Mouse (Mus musculus): ENCODE data around the gene Plekho1.

Plekho1 gene

GRCm38 (mm10) chr3:95945731-95946240 lies 50.0 kb downstream of the Plekho1 start:
- DNase-seq, result no peak

GRCm38 (mm10) chr3:95944742-95945141 lies 51.1 kb downstream of the Plekho1 start:
- no peak for DNase-seq

GRCm38 (mm10) chr3:95943226-95943625 lies 52.6 kb downstream of the Plekho1 start:
- DNase-seq, result no peak

- DNase-seq, result peak; percentile 27 to 36
Observed at GRCm38 (mm10) chr3:95942749-95943148, 53.1 kb downstream of the Plekho1 start.

- DNase-seq, result peak in 1 of 2 experiments; percentile 51
Observed at GRCm38 (mm10) chr3:95938835-95939234, 57.0 kb downstream of the Plekho1 start.

Data from kidney, postnatal 36 days (tissue).